Mouse (Mus musculus): Measurements from ENCODE around the gene Spon2.

GRCm38 (mm10) chr5:33206328-33206727, 11.9 kb downstream of the Spon2 start:
- no peak for TF ChIP-seq CTCF (IDR thresholded peaks at IDR 0.05; ENCODE audit: borderline replicate concordance, extremely low read depth, insufficient read depth, insufficient read length)
- TF ChIP-seq POLR2A (IDR thresholded peaks at IDR 0.05; ENCODE audit: borderline replicate concordance, extremely low read depth, insufficient read depth, insufficient read length, poor library complexity, severe bottlenecking): no peak

All from brain, embryonic 14.5 days (tissue).